Mouse (Mus musculus): ENCODE results near the gene Myo1h. TPM values are rescaled to one million over a fixed set of nuclear protein-coding genes. Genes with fewer than 3 reads are reported as not detected.

Myo1h gene
- polyA plus RNA-seq, 1 experiment from 2014 or later = 0.42 TPM

DNA sequence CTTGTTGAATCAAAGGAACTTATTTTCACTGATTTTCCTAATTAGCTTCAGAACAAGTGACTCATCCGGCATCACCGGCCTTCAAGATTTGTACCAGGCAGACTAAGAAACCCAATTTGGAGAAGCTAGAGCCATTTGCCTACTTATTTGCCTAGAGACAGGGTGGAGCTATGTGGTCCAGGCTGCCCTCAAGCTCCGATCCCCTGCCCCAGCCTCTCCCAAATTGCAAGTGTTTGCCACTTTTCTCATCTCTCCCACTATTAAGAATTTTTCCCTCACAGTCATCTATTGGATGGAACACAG, 3.6 kb upstream of the Myo1h start:
- H3K9ac ChIP-seq (ENCODE audit: low read length) = no peak overlapping the region

DNA sequence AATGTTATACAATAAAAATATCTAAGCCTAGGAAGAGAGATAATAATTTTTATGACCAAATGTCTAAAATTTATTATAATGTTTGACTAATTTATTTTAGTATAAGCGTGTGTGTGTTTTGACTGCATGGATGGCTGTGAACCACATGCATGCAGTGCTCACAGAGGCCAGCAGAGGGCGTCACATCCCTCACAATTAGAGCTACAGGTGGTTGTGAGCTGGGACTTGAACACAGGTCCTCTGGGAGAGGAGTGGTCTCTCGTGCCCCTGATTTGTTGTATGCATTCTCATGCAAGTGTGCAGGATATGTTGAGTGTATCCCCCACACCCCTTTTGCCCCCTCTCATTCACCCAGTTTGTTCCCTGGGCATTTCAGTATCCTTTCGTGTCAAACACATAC, 2.9 kb upstream of the Myo1h start:
- peaks cover 25% of the 10 kb centered on the region for H3K27me3 ChIP-seq (ENCODE audit: control insufficient read depth, insufficient read depth, low read length)
- 77% methylated on average over 4 of the region's 4 CpGs for WGBS

More for the DNA sequence above, 3.6 kb upstream of the Myo1h start:
- Histone ChIP-seq H3K4me1 (ENCODE audit: control insufficient read depth, insufficient read depth, low read length) (0 out of 2 replicates have a peak, but pooled peaks cover 3% of the 10 kb centered on the region), H3K27me3 (ENCODE audit: control insufficient read depth, insufficient read depth, low read length) (peaks cover 28% of the 10 kb centered on the region), H3K9me3 (ENCODE audit: control insufficient read depth, low read length) (no peaks in the 10 kb centered on the region), H3K36me3 (ENCODE audit: control insufficient read depth, insufficient read depth, low read length) (no peaks in the 10 kb centered on the region), H3K4me3 (ENCODE audit: low read depth, low read length) (no peak overlapping the region), H3K27ac (ENCODE audit: low read depth, low read length) (no peak overlapping the region), H3K4me2 (ENCODE audit: low read depth) (no peak overlapping the region)
- no peak for ATAC-seq (ENCODE audit: insufficient read depth, low FRiP score, low TSS enrichment)
- no peak for DNase-seq (ENCODE audit: low spot score)
- WGBS = 92% methylated on average over 3 of the region's 3 CpGs

DNA sequence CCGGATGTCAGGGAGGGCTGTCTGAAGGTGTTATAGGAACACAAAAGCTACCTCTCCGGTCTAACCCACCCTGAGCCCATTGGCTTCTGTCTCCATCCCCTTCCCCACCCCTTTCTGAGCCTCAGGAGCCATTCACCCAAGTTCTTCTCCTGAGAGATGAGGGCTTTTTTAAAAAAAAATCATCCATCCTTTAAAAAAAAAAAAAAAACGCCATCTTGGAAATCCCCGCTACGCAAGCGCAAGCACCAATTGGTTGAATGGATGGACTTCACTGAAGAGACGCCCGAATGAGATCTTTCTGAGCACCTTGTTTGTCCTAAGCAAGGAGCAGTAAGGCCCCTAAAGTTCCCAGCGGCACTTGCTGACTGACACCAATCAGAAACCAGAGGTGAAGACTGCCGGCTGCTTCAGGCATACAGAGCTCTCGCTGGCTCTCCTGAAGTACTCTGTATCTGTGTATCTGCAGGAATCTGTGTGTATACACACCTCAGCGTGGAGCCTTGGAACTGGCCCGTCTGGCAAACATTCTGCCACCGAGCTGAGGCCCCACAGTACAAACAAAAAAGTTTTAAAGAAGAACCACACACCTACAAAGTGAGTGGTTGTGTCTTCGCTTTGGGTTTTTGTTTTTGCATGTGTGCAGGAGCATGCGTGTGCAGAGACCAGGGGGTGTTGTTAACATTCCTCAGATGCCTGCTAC, 1.9 kb upstream of the Myo1h start:
- Histone ChIP-seq H3K27ac (ENCODE audit: low read depth, low read length) (no peak overlapping the region), H3K4me1 (ENCODE audit: control insufficient read depth, insufficient read depth, low read length) (0 out of 2 replicates have a peak, but pooled peaks cover 3% of the 10 kb centered on the region), H3K36me3 (ENCODE audit: control insufficient read depth, insufficient read depth, low read length) (no peaks in the 10 kb centered on the region), H3K4me2 (ENCODE audit: low read depth) (no peak overlapping the region), H3K9ac (ENCODE audit: low read length) (no peak overlapping the region), H3K27me3 (ENCODE audit: control insufficient read depth, insufficient read depth, low read length) (peaks cover 23% of the 10 kb centered on the region), H3K4me3 (ENCODE audit: low read depth, low read length) (no peak overlapping the region), H3K9me3 (ENCODE audit: control insufficient read depth, low read length) (no peaks in the 10 kb centered on the region)
- DNase-seq (ENCODE audit: low spot score) = no peak
- no peak for ATAC-seq (ENCODE audit: insufficient read depth, low FRiP score, low TSS enrichment)
- 84% methylated on average over 16 of the region's 16 CpGs for WGBS

More for the DNA sequence above, 2.9 kb upstream of the Myo1h start:
- no peak overlapping the region for H3K27ac ChIP-seq (ENCODE audit: low read depth, low read length)
- no peak overlapping the region for H3K4me2 ChIP-seq (ENCODE audit: low read depth)
- no peak overlapping the region for H3K9ac ChIP-seq (ENCODE audit: low read length)
- no peak for ATAC-seq (ENCODE audit: insufficient read depth, low FRiP score, low TSS enrichment)
- H3K4me1 ChIP-seq (ENCODE audit: control insufficient read depth, insufficient read depth, low read length) = 0 out of 2 replicates have a peak, but pooled peaks cover 3% of the 10 kb centered on the region
- H3K4me3 ChIP-seq (ENCODE audit: low read depth, low read length) = no peak overlapping the region
- no peaks in the 10 kb centered on the region for H3K9me3 ChIP-seq (ENCODE audit: control insufficient read depth, low read length)
- no peak for DNase-seq (ENCODE audit: low spot score)
- H3K36me3 ChIP-seq (ENCODE audit: control insufficient read depth, insufficient read depth, low read length) = no peaks in the 10 kb centered on the region

DNA sequence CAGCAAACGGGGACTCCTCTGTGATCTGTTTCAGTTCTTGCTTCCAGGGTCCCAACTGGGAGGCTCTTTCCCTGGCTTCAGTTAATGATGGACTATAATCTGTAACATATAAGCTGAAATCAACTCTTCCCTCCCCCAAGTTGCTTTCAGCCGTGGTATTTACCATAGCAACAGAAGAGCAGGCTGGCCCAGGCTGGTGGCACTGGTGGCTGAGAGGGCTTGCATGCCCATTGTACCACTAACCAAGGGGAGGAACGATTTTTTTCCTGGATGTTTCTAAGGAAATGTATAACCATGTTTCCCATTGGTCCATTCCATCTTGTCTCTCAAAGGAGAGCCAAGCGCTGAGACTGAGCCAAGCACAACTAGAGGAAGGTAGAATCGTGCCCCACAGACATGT, 570 bp upstream of the Myo1h start:
- no peaks in the 10 kb centered on the region for H3K36me3 ChIP-seq (ENCODE audit: control insufficient read depth, insufficient read depth, low read length)
- WGBS = 85% methylated on average over 5 of the region's 5 CpGs
- H3K9me3 ChIP-seq (ENCODE audit: control insufficient read depth, low read length) = no peaks in the 10 kb centered on the region
- DNase-seq (ENCODE audit: low spot score) = no peak
- 0 out of 2 replicates have a peak, but pooled peaks cover 3% of the 10 kb centered on the region for H3K4me1 ChIP-seq (ENCODE audit: control insufficient read depth, insufficient read depth, low read length)
- H3K27ac ChIP-seq (ENCODE audit: low read depth, low read length) = no peak overlapping the region
- no peak overlapping the region for H3K4me2 ChIP-seq (ENCODE audit: low read depth)
- no peak overlapping the region for H3K9ac ChIP-seq (ENCODE audit: low read length)
- no peak for ATAC-seq (ENCODE audit: insufficient read depth, low FRiP score, low TSS enrichment)
- peaks cover 28% of the 10 kb centered on the region for H3K27me3 ChIP-seq (ENCODE audit: control insufficient read depth, insufficient read depth, low read length)
- H3K4me3 ChIP-seq (ENCODE audit: low read depth, low read length) = no peak overlapping the region

DNA sequence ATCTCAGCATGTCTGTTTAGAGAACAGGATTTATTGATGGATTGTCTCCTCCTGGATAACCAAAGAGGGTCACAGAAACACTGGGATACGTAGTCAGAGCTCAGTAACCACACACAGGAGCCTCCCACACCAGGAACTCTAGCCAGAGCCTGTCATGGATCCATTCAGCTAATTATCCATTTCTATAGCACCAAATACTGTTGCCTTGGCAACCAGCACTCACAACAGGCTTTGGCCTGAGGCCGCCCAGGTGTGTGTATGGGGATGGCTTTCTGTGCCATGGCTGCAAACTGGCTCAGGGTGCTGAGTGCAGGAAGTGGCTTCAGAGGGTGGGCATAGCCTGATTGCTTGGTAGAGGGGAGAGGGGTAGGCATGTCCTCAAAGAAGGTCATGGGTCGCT, 1.0 kb downstream of the Myo1h start:
- no peaks in the 10 kb centered on the region for H3K9me3 ChIP-seq (ENCODE audit: control insufficient read depth, low read length)
- whole genome bisulfite sequencing = 69% methylated on average over 3 of the region's 3 CpGs
- H3K9ac ChIP-seq (ENCODE audit: low read length) = no peak overlapping the region
- no peak overlapping the region for H3K4me3 ChIP-seq (ENCODE audit: low read depth, low read length)
- H3K27ac ChIP-seq (ENCODE audit: low read depth, low read length) = no peak overlapping the region
- H3K4me1 ChIP-seq (ENCODE audit: control insufficient read depth, insufficient read depth, low read length) = 0 out of 2 replicates have a peak, but pooled peaks cover 3% of the 10 kb centered on the region
- DNase-seq (ENCODE audit: low spot score) (no peak), ATAC-seq (ENCODE audit: insufficient read depth, low FRiP score, low TSS enrichment) (no peak)
- H3K4me2 ChIP-seq (ENCODE audit: low read depth) = no peak overlapping the region
- H3K27me3 ChIP-seq (ENCODE audit: control insufficient read depth, insufficient read depth, low read length) = peaks cover 25% of the 10 kb centered on the region
- H3K36me3 ChIP-seq (ENCODE audit: control insufficient read depth, insufficient read depth, low read length) = no peaks in the 10 kb centered on the region

DNA sequence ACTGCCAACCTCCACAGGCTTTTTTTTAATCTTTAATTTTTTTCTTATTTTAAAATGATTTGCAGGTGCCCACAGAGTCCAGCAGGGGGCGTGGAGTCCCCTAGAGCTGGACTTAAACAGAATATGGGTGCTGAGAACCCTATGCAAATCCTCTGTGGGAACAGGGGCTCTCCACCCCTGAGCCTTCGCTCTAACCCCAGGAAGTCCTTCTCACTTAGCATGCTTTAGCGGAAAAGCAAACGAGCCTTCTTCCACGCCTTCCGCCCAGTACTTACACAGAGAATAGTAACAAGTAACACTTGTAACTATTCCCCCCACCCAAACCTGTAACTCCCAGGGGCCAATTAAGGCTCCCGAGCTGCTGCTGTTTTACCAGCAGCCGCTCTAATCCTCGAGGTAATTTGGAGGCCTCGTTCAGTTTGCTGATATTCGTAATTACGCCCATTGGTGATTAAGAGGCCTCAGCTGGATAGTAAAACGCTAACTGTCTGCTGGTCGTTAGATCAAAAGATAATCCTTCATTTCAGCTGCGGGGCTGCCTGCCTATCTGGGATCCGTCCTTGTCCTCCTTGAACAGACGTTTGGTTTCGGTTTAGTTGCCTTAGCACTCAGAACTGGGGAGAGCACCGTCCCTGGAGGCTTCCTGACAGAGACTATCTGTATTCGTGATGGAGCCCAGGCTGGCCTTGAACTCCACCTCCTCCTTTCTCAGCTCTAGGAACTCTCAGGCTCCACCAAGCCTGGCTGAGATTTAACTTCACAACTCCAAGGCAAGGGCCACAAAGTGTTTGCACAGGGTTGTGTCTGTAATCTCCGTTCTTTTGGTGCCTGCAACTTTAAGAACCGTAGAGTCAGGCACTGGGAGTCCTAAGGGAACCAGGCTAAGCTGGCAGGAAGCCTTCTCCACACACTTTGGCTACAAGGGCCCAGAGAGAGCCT, 8.0 kb downstream of the Myo1h start:
- Histone ChIP-seq H3K36me3 (ENCODE audit: control insufficient read depth, insufficient read depth, low read length) (no peaks in the 10 kb centered on the region), H3K4me1 (ENCODE audit: control insufficient read depth, insufficient read depth, low read length) (0 out of 2 replicates have a peak, but pooled peaks cover 6% of the 10 kb centered on the region), H3K27me3 (ENCODE audit: control insufficient read depth, insufficient read depth, low read length) (peaks cover 37% of the 10 kb centered on the region), H3K4me3 (ENCODE audit: low read depth, low read length) (no peak overlapping the region), H3K4me2 (ENCODE audit: low read depth) (no peak overlapping the region), H3K9me3 (ENCODE audit: control insufficient read depth, low read length) (no peaks in the 10 kb centered on the region), H3K27ac (ENCODE audit: low read depth, low read length) (no peak overlapping the region), H3K9ac (ENCODE audit: low read length) (no peak overlapping the region)
- 16% methylated on average over 22 of the region's 22 CpGs for WGBS
- peak; percentile 35 for DNase-seq (ENCODE audit: low spot score)
- no peak for ATAC-seq (ENCODE audit: insufficient read depth, low FRiP score, low TSS enrichment)

DNA sequence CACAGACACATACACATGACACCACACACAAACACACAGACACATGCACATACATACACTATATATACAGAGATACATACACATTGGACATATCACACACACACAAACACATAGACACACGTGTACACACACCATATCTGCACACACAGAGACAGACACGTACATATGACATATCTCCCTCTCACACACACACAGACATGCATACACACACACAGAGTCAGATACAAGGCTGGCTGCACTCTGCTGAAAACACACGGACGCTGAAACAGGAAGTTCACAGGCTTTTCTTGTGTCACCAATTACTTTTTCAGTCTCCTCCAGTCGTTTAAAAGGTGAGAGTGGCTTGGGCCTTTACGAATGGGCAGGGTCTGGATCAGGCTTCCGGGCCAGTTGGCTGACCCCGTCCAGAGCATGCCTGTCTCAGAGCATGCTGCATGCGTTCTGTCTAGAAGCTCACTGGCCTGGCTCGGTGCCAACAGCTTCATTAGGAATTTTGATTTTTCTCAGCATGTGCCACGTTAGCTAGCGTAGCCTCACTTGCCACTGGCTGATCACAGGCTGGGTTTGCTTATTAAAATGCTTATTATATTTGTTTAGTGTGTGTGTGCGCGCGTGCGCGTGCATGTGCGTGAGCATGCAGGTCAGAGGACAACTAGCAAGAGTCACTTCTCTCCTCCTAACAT, 9.4 kb downstream of the Myo1h start:
- Histone ChIP-seq H3K9ac (ENCODE audit: low read length) (no peak overlapping the region), H3K4me1 (ENCODE audit: control insufficient read depth, insufficient read depth, low read length) (0 out of 2 replicates have a peak, but pooled peaks cover 6% of the 10 kb centered on the region), H3K4me2 (ENCODE audit: low read depth) (no peak overlapping the region), H3K36me3 (ENCODE audit: control insufficient read depth, insufficient read depth, low read length) (no peaks in the 10 kb centered on the region), H3K4me3 (ENCODE audit: low read depth, low read length) (no peak overlapping the region), H3K27ac (ENCODE audit: low read depth, low read length) (no peak overlapping the region), H3K9me3 (ENCODE audit: control insufficient read depth, low read length) (no peaks in the 10 kb centered on the region), H3K27me3 (ENCODE audit: control insufficient read depth, insufficient read depth, low read length) (peaks cover 38% of the 10 kb centered on the region)
- DNase-seq (ENCODE audit: low spot score) (no peak), ATAC-seq (ENCODE audit: insufficient read depth, low FRiP score, low TSS enrichment) (no peak)
- 73% methylated on average over 18 of the region's 18 CpGs for WGBS

DNA sequence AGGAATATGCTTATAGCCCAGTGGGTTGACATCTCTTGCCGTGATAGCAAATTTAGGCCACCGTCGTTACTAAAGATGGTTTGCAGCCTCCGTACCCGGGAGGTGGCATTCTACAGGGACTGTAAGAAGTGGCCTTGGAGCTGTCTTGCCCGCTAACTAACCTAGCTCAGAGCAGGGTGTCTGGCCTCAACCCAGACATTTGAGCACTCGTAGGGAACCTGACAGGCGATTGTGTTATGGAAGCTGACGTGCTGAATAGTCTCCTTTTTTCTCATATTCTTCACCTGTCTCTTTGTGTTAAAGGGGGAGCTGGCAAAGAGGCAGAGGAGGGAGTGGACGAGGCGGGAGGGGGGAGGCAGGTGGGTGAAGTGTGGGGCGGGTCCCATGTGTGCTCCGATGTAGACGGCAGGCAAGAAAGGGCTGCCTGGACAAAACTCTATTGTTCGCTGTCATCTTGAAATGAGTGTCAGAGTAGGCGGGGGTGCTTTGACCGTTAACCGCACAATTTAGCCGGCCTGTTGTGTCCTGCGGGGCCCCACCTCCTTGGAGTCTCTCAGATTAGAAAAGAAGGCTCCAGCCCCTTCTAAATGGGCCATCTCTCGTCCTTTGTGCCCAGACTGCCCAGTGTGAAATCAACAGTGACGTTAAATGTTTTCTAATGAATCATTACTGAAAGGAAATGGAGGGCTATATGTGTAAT, 10.3 kb downstream of the Myo1h start:
- Histone ChIP-seq H3K4me1 (ENCODE audit: control insufficient read depth, insufficient read depth, low read length) (0 out of 2 replicates have a peak, but pooled peaks cover 6% of the 10 kb centered on the region), H3K4me2 (ENCODE audit: low read depth) (peak overlapping the region; percentile 12; the same call in 1 of the 2 replicates), H3K4me3 (ENCODE audit: low read depth, low read length) (no peak overlapping the region), H3K9ac (ENCODE audit: low read length) (no peak overlapping the region), H3K27ac (ENCODE audit: low read depth, low read length) (no peak overlapping the region), H3K27me3 (ENCODE audit: control insufficient read depth, insufficient read depth, low read length) (peaks cover 40% of the 10 kb centered on the region), H3K9me3 (ENCODE audit: control insufficient read depth, low read length) (no peaks in the 10 kb centered on the region), H3K36me3 (ENCODE audit: control insufficient read depth, insufficient read depth, low read length) (no peaks in the 10 kb centered on the region)
- DNase-seq (ENCODE audit: low spot score) = peak; percentile 61
- ATAC-seq (ENCODE audit: insufficient read depth, low FRiP score, low TSS enrichment) = peak; percentile 74
- 32% methylated on average over 22 of the region's 22 CpGs for WGBS

All from neural tube, embryonic 11.5 days (tissue).